Mouse (Mus musculus): ENCODE measurements around the gene Olfr576. TPM values are rescaled to one million over a fixed set of nuclear protein-coding genes. Genes with fewer than 3 reads are reported as not detected.

The Olfr576 gene
- not detected in 2 replicates for polyA plus RNA-seq (2015; fragmentation: Nextera tagmentation; extraction: Ambion mirVana)

- 10% methylated on average over 2 of the region's 2 CpGs for WGBS
- 0 out of 2 replicates have a peak, but pooled peaks cover 1% of the 10 kb centered on the region for H3K4me1 ChIP-seq (replicated peaks; ENCODE audit: control insufficient read depth, insufficient read depth, low read length)
- no peak for ATAC-seq (ENCODE audit: low read depth)
Measured at GRCm38 (mm10) chr7:102962360-102962759, at the start of gene Olfr576. TSS of gene Olfr576 (plus strand) at chr7:102962660.

GRCm38 (mm10) chr7:102915261-102915660 lies 47.2 kb upstream of the Olfr576 start:
- no peak for ATAC-seq (ENCODE audit: low read depth)
- H3K27ac ChIP-seq (ENCODE audit: low read length) = no peak overlapping the region
- no peak overlapping the region for H3K4me2 ChIP-seq (ENCODE audit: low read depth, low read length)
- no peaks in the 10 kb centered on the region for H3K9me3 ChIP-seq (ENCODE audit: control insufficient read depth, low read length)
- no peak overlapping the region for H3K9ac ChIP-seq (ENCODE audit: low read length)
- WGBS = 29% methylated on average over 1 of the region's 1 CpGs
- H3K4me1 ChIP-seq (replicated peaks; ENCODE audit: control insufficient read depth, insufficient read depth, low read length) = no peaks in the 10 kb centered on the region
- no peaks in the 10 kb centered on the region for H3K27me3 ChIP-seq (ENCODE audit: control insufficient read depth, insufficient read depth, low read depth, low read length)
- no peak overlapping the region for H3K4me3 ChIP-seq (ENCODE audit: low read length)
- H3K36me3 ChIP-seq (ENCODE audit: control insufficient read depth, insufficient read depth, low read length) = no peaks in the 10 kb centered on the region

More at GRCm38 (mm10) chr7:102962360-102962759, at the start of gene Olfr576:
- no peaks in the 10 kb centered on the region for H3K36me3 ChIP-seq (ENCODE audit: control insufficient read depth, insufficient read depth, low read length)
- no peak within 1 kb of the TSS for H3K4me3 ChIP-seq (ENCODE audit: low read length)
- no peak within 1 kb of the TSS for H3K4me2 ChIP-seq (ENCODE audit: low read depth, low read length)
- no peaks in the 10 kb centered on the region for H3K27me3 ChIP-seq (ENCODE audit: control insufficient read depth, insufficient read depth, low read depth, low read length)
- H3K9ac ChIP-seq (ENCODE audit: low read length) = no peak within 1 kb of the TSS
- no peaks in the 10 kb centered on the region for H3K9me3 ChIP-seq (ENCODE audit: control insufficient read depth, low read length)
- no peak within 1 kb of the TSS for H3K27ac ChIP-seq (ENCODE audit: low read length)

- no peaks in the 10 kb centered on the region for H3K36me3 ChIP-seq (ENCODE audit: control insufficient read depth, insufficient read depth, low read length)
- no peaks in the 10 kb centered on the region for H3K9me3 ChIP-seq (ENCODE audit: control insufficient read depth, low read length)
- H3K9ac ChIP-seq (ENCODE audit: low read length) = no peak overlapping the region
- H3K27ac ChIP-seq (ENCODE audit: low read length) = no peak overlapping the region
- H3K4me3 ChIP-seq (ENCODE audit: low read length) = no peak overlapping the region
- ATAC-seq (ENCODE audit: low read depth) = no peak
- 41% methylated on average over 5 of the region's 5 CpGs for WGBS
- no peak overlapping the region for H3K4me2 ChIP-seq (ENCODE audit: low read depth, low read length)
- H3K27me3 ChIP-seq (ENCODE audit: control insufficient read depth, insufficient read depth, low read depth, low read length) = no peaks in the 10 kb centered on the region
- H3K4me1 ChIP-seq (replicated peaks; ENCODE audit: control insufficient read depth, insufficient read depth, low read length) = no peaks in the 10 kb centered on the region
Measured at GRCm38 (mm10) chr7:102916405-102916804, 46.1 kb upstream of the Olfr576 start.

DNA sequence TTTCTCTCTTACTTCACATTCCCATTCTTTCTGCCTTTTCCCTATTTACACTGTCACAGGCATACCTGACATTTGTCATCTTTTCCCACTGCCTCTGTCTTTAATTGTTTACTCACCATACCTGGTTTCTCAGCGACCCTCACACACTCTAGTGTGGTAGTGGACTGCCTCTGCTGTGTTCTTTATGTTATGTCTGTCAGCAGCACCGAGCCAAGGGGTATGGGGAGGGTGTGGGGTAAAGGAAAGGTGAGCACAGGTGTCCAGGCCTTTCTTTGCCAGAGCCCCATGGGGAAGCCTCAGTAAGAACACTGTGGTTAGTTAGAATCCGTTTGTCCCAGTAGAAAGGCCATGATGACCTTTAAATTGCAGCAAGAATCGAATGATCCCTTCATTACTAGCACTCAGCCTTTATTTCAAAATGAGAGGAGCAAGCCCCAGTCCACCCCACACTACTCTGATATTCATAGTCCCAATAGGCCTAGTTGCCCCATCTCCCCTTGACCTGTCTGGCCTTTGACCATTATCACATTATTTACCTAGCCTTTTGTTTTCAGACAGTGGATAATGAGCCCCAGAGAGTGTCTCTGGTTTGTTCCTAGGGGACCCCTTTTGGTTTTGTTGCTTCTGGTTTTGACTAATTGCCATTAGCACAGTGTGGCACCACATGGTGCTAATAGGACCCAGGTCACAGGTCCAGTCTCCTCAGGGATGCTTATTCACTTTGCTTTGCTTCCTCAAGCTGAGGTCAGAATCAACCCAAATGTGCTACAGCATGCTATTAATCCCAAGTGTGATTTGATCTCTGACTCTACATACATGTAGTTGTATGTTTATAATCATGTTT lies 45.2 kb upstream of the Olfr576 start, which contains the start of gene Olfr571:
TSS of gene Olfr571 (minus strand) at position 505 of the 844 bp plus-strand sequence.
- H3K4me2 ChIP-seq (ENCODE audit: low read depth, low read length) = no peak within 1 kb of the TSS
- no peak within 1 kb of the TSS for H3K9ac ChIP-seq (ENCODE audit: low read length)
- no peaks in the 10 kb centered on the region for H3K9me3 ChIP-seq (ENCODE audit: control insufficient read depth, low read length)
- no peak for ATAC-seq (ENCODE audit: low read depth)
- H3K27ac ChIP-seq (ENCODE audit: low read length) = no peak within 1 kb of the TSS
- H3K27me3 ChIP-seq (ENCODE audit: control insufficient read depth, insufficient read depth, low read depth, low read length) = no peaks in the 10 kb centered on the region
- 52% methylated on average over 4 of the region's 4 CpGs for WGBS
- no peak within 1 kb of the TSS for H3K4me3 ChIP-seq (ENCODE audit: low read length)
- H3K4me1 ChIP-seq (replicated peaks; ENCODE audit: control insufficient read depth, insufficient read depth, low read length) = no peaks in the 10 kb centered on the region
- H3K36me3 ChIP-seq (ENCODE audit: control insufficient read depth, insufficient read depth, low read length) = no peaks in the 10 kb centered on the region

- no peaks in the 10 kb centered on the region for H3K27me3 ChIP-seq (ENCODE audit: control insufficient read depth, insufficient read depth, low read depth, low read length)
- H3K36me3 ChIP-seq (ENCODE audit: control insufficient read depth, insufficient read depth, low read length) = no peaks in the 10 kb centered on the region
- no peak overlapping the region for H3K9ac ChIP-seq (ENCODE audit: low read length)
- H3K4me2 ChIP-seq (ENCODE audit: low read depth, low read length) = no peak overlapping the region
- no peak overlapping the region for H3K27ac ChIP-seq (ENCODE audit: low read length)
- no peak overlapping the region for H3K4me3 ChIP-seq (ENCODE audit: low read length)
- no peaks in the 10 kb centered on the region for H3K9me3 ChIP-seq (ENCODE audit: control insufficient read depth, low read length)
- 0 out of 2 replicates have a peak, but pooled peaks have one; percentile 10 for ATAC-seq (ENCODE audit: low read depth)
- 9% methylated on average over 1 of the region's 1 CpGs for WGBS
- no peaks in the 10 kb centered on the region for H3K4me1 ChIP-seq (replicated peaks; ENCODE audit: control insufficient read depth, insufficient read depth, low read length)
Measured at GRCm38 (mm10) chr7:102919632-102920031, 42.8 kb upstream of the Olfr576 start.

DNA sequence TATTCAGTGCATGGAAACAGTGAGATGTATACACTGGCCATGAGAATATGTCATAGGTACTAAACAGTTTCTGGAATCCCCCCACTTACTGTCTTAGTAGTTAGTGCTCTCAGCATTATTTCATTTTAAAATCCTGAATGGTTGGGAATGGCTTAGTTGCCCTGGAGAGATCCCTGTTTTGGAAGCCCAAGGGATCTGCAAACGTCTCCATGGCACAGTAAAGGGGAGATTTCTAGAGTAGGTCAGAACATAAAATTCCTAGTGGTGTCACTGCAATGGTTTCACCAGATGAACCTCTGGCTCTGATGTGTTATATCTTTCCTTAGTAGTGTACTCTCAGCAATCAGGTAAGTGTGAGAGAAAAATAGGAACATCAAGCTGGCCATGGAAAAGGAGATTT lies 38.4 kb upstream of the Olfr576 start, which contains the start of gene Olfr572:
TSS of gene Olfr572 (plus strand) at position 301 of the 400 bp plus-strand sequence.
- no peak within 1 kb of the TSS for H3K4me2 ChIP-seq (ENCODE audit: low read depth, low read length)
- no peaks in the 10 kb centered on the region for H3K9me3 ChIP-seq (ENCODE audit: control insufficient read depth, low read length)
- no peaks in the 10 kb centered on the region for H3K27me3 ChIP-seq (ENCODE audit: control insufficient read depth, insufficient read depth, low read depth, low read length)
- no peak for ATAC-seq (ENCODE audit: low read depth)
- H3K4me1 ChIP-seq (replicated peaks; ENCODE audit: control insufficient read depth, insufficient read depth, low read length) = no peaks in the 10 kb centered on the region
- H3K9ac ChIP-seq (ENCODE audit: low read length) = no peak within 1 kb of the TSS
- 53% methylated on average over 1 of the region's 1 CpGs for WGBS
- no peak within 1 kb of the TSS for H3K4me3 ChIP-seq (ENCODE audit: low read length)
- no peak within 1 kb of the TSS for H3K27ac ChIP-seq (ENCODE audit: low read length)
- H3K36me3 ChIP-seq (ENCODE audit: control insufficient read depth, insufficient read depth, low read length) = no peaks in the 10 kb centered on the region

GRCm38 (mm10) chr7:102927105-102927504 lies 35.4 kb upstream of the Olfr576 start:
- Histone ChIP-seq H3K27ac (ENCODE audit: low read length) (no peak overlapping the region), H3K27me3 (ENCODE audit: control insufficient read depth, insufficient read depth, low read depth, low read length) (no peaks in the 10 kb centered on the region)

GRCm38 (mm10) chr7:102942475-102942874 lies 20.0 kb upstream of the Olfr576 start, which contains the start of gene Olfr573-ps1:
TSS of gene Olfr573-ps1 (minus strand) at chr7:102942575.
- Histone ChIP-seq H3K27me3 (ENCODE audit: control insufficient read depth, insufficient read depth, low read depth, low read length) (no peaks in the 10 kb centered on the region), H3K4me1 (replicated peaks; ENCODE audit: control insufficient read depth, insufficient read depth, low read length) (no peaks in the 10 kb centered on the region), H3K27ac (ENCODE audit: low read length) (no peak within 1 kb of the TSS), H3K4me2 (ENCODE audit: low read depth, low read length) (no peak within 1 kb of the TSS), H3K4me3 (ENCODE audit: low read length) (no peak within 1 kb of the TSS), H3K9me3 (ENCODE audit: control insufficient read depth, low read length) (no peaks in the 10 kb centered on the region), H3K9ac (ENCODE audit: low read length) (no peak within 1 kb of the TSS), H3K36me3 (ENCODE audit: control insufficient read depth, insufficient read depth, low read length) (no peaks in the 10 kb centered on the region)
- WGBS = 74% methylated on average over 2 of the region's 2 CpGs
- no peak for ATAC-seq (ENCODE audit: low read depth)

More at GRCm38 (mm10) chr7:102927105-102927504, 35.4 kb upstream of the Olfr576 start:
- WGBS = 59% methylated on average over 3 of the region's 3 CpGs
- Histone ChIP-seq H3K4me3 (ENCODE audit: low read length) (no peak overlapping the region), H3K4me1 (replicated peaks; ENCODE audit: control insufficient read depth, insufficient read depth, low read length) (no peaks in the 10 kb centered on the region), H3K9me3 (ENCODE audit: control insufficient read depth, low read length) (no peaks in the 10 kb centered on the region), H3K36me3 (ENCODE audit: control insufficient read depth, insufficient read depth, low read length) (no peaks in the 10 kb centered on the region), H3K9ac (ENCODE audit: low read length) (no peak overlapping the region), H3K4me2 (ENCODE audit: low read depth, low read length) (no peak overlapping the region)
- no peak for ATAC-seq (ENCODE audit: low read depth)

DNA sequence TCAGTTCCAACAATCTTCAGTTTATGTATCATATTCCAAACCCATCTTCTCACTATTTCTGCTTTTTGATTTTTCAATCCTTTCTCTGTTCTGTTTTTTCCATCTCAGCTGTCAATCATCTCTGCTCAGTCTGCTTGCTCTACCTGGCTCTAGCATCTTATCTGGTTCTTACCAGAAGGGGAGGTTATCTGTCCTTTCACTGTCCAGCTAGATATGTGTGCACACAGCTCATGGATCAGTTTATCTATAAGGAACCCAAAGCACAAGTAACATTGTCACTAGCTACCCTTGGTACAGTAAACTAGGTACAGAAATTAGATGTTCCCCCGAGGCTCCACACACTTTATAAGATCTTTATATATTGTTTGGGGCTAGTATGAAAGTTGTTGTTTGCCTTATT lies 19.0 kb upstream of the Olfr576 start:
- H3K4me1 ChIP-seq (replicated peaks; ENCODE audit: control insufficient read depth, insufficient read depth, low read length) = no peaks in the 10 kb centered on the region
- H3K9ac ChIP-seq (ENCODE audit: low read length) = no peak overlapping the region
- H3K36me3 ChIP-seq (ENCODE audit: control insufficient read depth, insufficient read depth, low read length) = no peaks in the 10 kb centered on the region
- WGBS = 85% methylated on average over 1 of the region's 1 CpGs
- H3K27ac ChIP-seq (ENCODE audit: low read length) = no peak overlapping the region
- H3K27me3 ChIP-seq (ENCODE audit: control insufficient read depth, insufficient read depth, low read depth, low read length) = no peaks in the 10 kb centered on the region
- H3K4me2 ChIP-seq (ENCODE audit: low read depth, low read length) = no peak overlapping the region
- no peaks in the 10 kb centered on the region for H3K9me3 ChIP-seq (ENCODE audit: control insufficient read depth, low read length)
- ATAC-seq (ENCODE audit: low read depth) = no peak
- no peak overlapping the region for H3K4me3 ChIP-seq (ENCODE audit: low read length)

Data from lung, embryonic 16.5 days (tissue).